ENCODE assay signal across 8 mouse cellular contexts in genomic region chr6:128842945-128843478, GRCm38 (mm10). TPM values are rescaled to one million over a fixed set of nuclear protein-coding genes. Genes with fewer than 3 reads are reported as not detected.
A peak's percentile ranks its signal among the peaks of the same experiment; 100 is the strongest.
DNase-seq lines count a peak whose midpoint lies in the region; ATAC-seq lines count a peak whose summit lies in the region.

No protein-coding gene starts in this region.

- peak overlapping the region; percentile 96 for H3K27ac ChIP-seq in intestine, embryonic 16.5 days (ENCODE audit: low read length)
- H3K27ac ChIP-seq in midbrain, embryonic 10.5 days (replicated peaks), result peak overlapping the region; percentile 89

- peaks cover 11% of the 10 kb centered on the region for H3K4me1 ChIP-seq in intestine, embryonic 16.5 days (ENCODE audit: control insufficient read depth, insufficient read depth, low read length)
- peaks cover 30% of the 10 kb centered on the region for H3K4me1 ChIP-seq in midbrain, embryonic 10.5 days

- under 1% methylated on average over 44 of the region's 44 CpGs for WGBS in intestine, embryonic 16.5 days
- WGBS in midbrain, embryonic 10.5 days, result under 1% methylated on average over 44 of the region's 44 CpGs

- H3K36me3 ChIP-seq in intestine, embryonic 16.5 days (ENCODE audit: control insufficient read depth, insufficient read depth, low read length), result no peaks in the 10 kb centered on the region
- no peaks in the 10 kb centered on the region for H3K36me3 ChIP-seq in midbrain, embryonic 10.5 days

- intact Hi-C loops in left cerebral cortex, postnatal 36 days (cut with DNase I), result loop anchor here (2.0 to 5.0 kb wide), 2 partner anchors 40 to 689 kb away; partner anchors contain the start of gene Gabarapl1

- ATAC-seq in intestine, embryonic 16.5 days, result peak; percentile 69

- DNase-seq in adrenal gland, postnatal 10 days, result peak; percentile 93
- peak; percentile 95 for DNase-seq in embryo, embryonic 9.5 days (ENCODE audit: extremely low spot score)
- DNase-seq in gastrocnemius, postnatal 4 days (ENCODE audit: low spot score in 2 of 2), result peak; percentile 75 to 86
- peak; percentile 95 for DNase-seq in left cerebral cortex, postnatal 36 days (ENCODE audit: low spot score in 2 of 2)
- peak; percentile 94 for DNase-seq in midbrain, embryonic 10.5 days (ENCODE audit: low spot score)
- peak; percentile 89 to 92 for DNase-seq in right cerebral cortex, postnatal 36 days (ENCODE audit: low spot score in 2 of 2)
- DNase-seq in urinary bladder, postnatal 4 days (ENCODE audit: low spot score in 2 of 2), result peak; percentile 87 to 89

- H3K4me3 ChIP-seq in intestine, embryonic 16.5 days (ENCODE audit: low read length), result peak overlapping the region; percentile 90
- peak overlapping the region; percentile 89 for H3K4me3 ChIP-seq in midbrain, embryonic 10.5 days

- no peaks in the 10 kb centered on the region for H3K9me3 ChIP-seq in intestine, embryonic 16.5 days (ENCODE audit: control insufficient read depth, low read length)
- no peaks in the 10 kb centered on the region for H3K9me3 ChIP-seq in midbrain, embryonic 10.5 days (replicated peaks)

- H3K27me3 ChIP-seq in intestine, embryonic 16.5 days (replicated peaks; ENCODE audit: control insufficient read depth, insufficient read depth, low read length), result no peaks in the 10 kb centered on the region
- H3K27me3 ChIP-seq in midbrain, embryonic 10.5 days (ENCODE audit: low read depth, poor library complexity, severe bottlenecking), result 0 out of 2 replicates have a peak, but pooled peaks cover 5% of the 10 kb centered on the region

- H3K9ac ChIP-seq in intestine, embryonic 16.5 days (ENCODE audit: low read depth, low read length), result peak overlapping the region; percentile 93

- H3K4me2 ChIP-seq in intestine, embryonic 16.5 days (ENCODE audit: low read depth, low read length), result peak overlapping the region; percentile 79

RNA-seq across cellular contexts. Expression of gene Klrb1b, which starts 16.9 kb away (rescaled TPM):
- under 1 TPM; 0.33 to 0.72 TPM for total RNA-seq in adrenal gland, postnatal 10 days (2021)
- not detected for total RNA-seq in gastrocnemius, postnatal 4 days (2021)
- polyA plus RNA-seq in intestine, embryonic 16.5 days (2015; fragmentation: Nextera tagmentation; extraction: Ambion mirVana), result 1.1 and 1.4 TPM in 2 replicates
- total RNA-seq in left cerebral cortex, postnatal 36 days (2021), result not detected
- not detected in 2 replicates for polyA plus RNA-seq in midbrain, embryonic 10.5 days (2016; fragmentation: Nextera tagmentation; extraction: Ambion mirVana)

RNA-seq across cellular contexts. Expression of gene Gm44511, which starts 16.9 kb away (rescaled TPM):
- not detected for total RNA-seq in adrenal gland, postnatal 10 days (2021)
- not detected for total RNA-seq in gastrocnemius, postnatal 4 days (2021)
- 0.38 TPM in 1 of 2 replicates, not detected in the other for polyA plus RNA-seq in intestine, embryonic 16.5 days (2015; fragmentation: Nextera tagmentation; extraction: Ambion mirVana)
- not detected for total RNA-seq in left cerebral cortex, postnatal 36 days (2021)
- polyA plus RNA-seq in midbrain, embryonic 10.5 days (2016; fragmentation: Nextera tagmentation; extraction: Ambion mirVana), result not detected in 2 replicates

RNA-seq across cellular contexts. Expression of gene Clec2i, which starts 44.4 kb away (rescaled TPM):
- total RNA-seq in adrenal gland, postnatal 10 days (2021), result under 1 TPM; 0.30 to 0.39 TPM
- total RNA-seq in gastrocnemius, postnatal 4 days (2021), result under 1 TPM in 1 of 2 experiments, not detected in 1; 0.21 TPM
- polyA plus RNA-seq in intestine, embryonic 16.5 days (2015; fragmentation: Nextera tagmentation; extraction: Ambion mirVana), result 0.22 and 0.40 TPM in 2 replicates
- not detected for total RNA-seq in left cerebral cortex, postnatal 36 days (2021)
- polyA plus RNA-seq in midbrain, embryonic 10.5 days (2016; fragmentation: Nextera tagmentation; extraction: Ambion mirVana), result 0.16 TPM in 1 of 2 replicates, not detected in the other

RNA-seq across cellular contexts. Expression of gene BC035044, which starts 47.9 kb away (rescaled TPM):
- total RNA-seq in adrenal gland, postnatal 10 days (2021), result 1 to 10 TPM; 1.6 to 2.5 TPM
- under 1 TPM; 0.34 TPM for total RNA-seq in gastrocnemius, postnatal 4 days (2021)
- 1.6 and 1.9 TPM in 2 replicates for polyA plus RNA-seq in intestine, embryonic 16.5 days (2015; fragmentation: Nextera tagmentation; extraction: Ambion mirVana)
- 1 to 10 TPM; 1.3 to 1.4 TPM for total RNA-seq in left cerebral cortex, postnatal 36 days (2021)
- polyA plus RNA-seq in midbrain, embryonic 10.5 days (2016; fragmentation: Nextera tagmentation; extraction: Ambion mirVana), result 1.3 and 1.4 TPM in 2 replicates

RNA-seq across cellular contexts. Expression of gene Klrb1c, which starts 54.0 kb away (rescaled TPM):
- under 1 TPM; 0.54 to 0.55 TPM for total RNA-seq in adrenal gland, postnatal 10 days (2021)
- under 1 TPM; 0.15 to 0.16 TPM for total RNA-seq in gastrocnemius, postnatal 4 days (2021)
- polyA plus RNA-seq in intestine, embryonic 16.5 days (2015; fragmentation: Nextera tagmentation; extraction: Ambion mirVana), result 0.13 and 0.38 TPM in 2 replicates
- total RNA-seq in left cerebral cortex, postnatal 36 days (2021), result not detected
- polyA plus RNA-seq in midbrain, embryonic 10.5 days (2016; fragmentation: Nextera tagmentation; extraction: Ambion mirVana), result not detected in 2 replicates

Comparison
In these comparisons a context has a peak if more than half of its experiments do, and no peak if none do; other contexts are left out.
1. Peak in every context shown above with its lines: DNase-seq, ATAC-seq, H3K4me3 ChIP-seq and H3K27ac ChIP-seq.